Mouse (Mus musculus): Measurements from ENCODE around the gene Mmadhc.

- TF ChIP-seq CTCF (IDR thresholded peaks at IDR 0.05; ENCODE audit: insufficient read depth, low read length) (no peak), POLR2A (IDR thresholded peaks at IDR 0.05; ENCODE audit: borderline replicate concordance, extremely low read depth, low read depth, low read length) (no peak)
These were observed 1.0 kb downstream of the Mmadhc start for GRCm38 (mm10) chr2:50295562-50295961.
